Mouse (Mus musculus) myocyte (in vitro differentiated cells): ENCODE measurements around the gene Nacad.

ENCODE experiments used
- CEBPB ChIP-seq: IDR thresholded peaks from 2 replicates; pipeline ENCODE4 v1.6.1; 2011; ENCODE audit warnings: mild to moderate bottlenecking, moderate library complexity; ENCODE audit not compliant: poor library complexity, insufficient read depth, severe bottlenecking
- E2F4 ChIP-seq: IDR thresholded peaks from one replicate; pipeline ENCODE4 v1.6.1; 2011; ENCODE audit warnings: mild to moderate bottlenecking, control low read depth, moderate library complexity; ENCODE audit not compliant: insufficient read depth
- MAX ChIP-seq: IDR thresholded peaks from one replicate; pipeline ENCODE4 v1.6.1; 2011; ENCODE audit warnings: low read depth, mild to moderate bottlenecking, control low read depth
- MYOD1 ChIP-seq, 3 experiments: IDR thresholded peaks; one replicate each; pipeline ENCODE4 v1.6.1; 2011; ENCODE audit warnings: control low read depth in 2 of 3, low read depth in 2 of 3, mild to moderate bottlenecking in 2 of 3, moderate library complexity in 1 of 3; ENCODE audit not compliant: insufficient read length in 2 of 3, control insufficient read depth in 1 of 3
- MYOG ChIP-seq, 3 experiments: IDR thresholded peaks; one replicate each; pipeline ENCODE4 v1.6.1; 2011; ENCODE audit warnings: control low read depth in 2 of 3, low read depth in 2 of 3, mild to moderate bottlenecking in 2 of 3; ENCODE audit not compliant: insufficient read length in 2 of 3, control insufficient read depth in 1 of 3, insufficient read depth in 1 of 3
- POLR2A ChIP-seq: IDR thresholded peaks from one replicate; pipeline ENCODE4 v1.6.1; 2011; ENCODE audit warnings: low read depth, mild to moderate bottlenecking, control low read depth, moderate library complexity; ENCODE audit not compliant: insufficient read length
- POLR2AphosphoS2 ChIP-seq: IDR thresholded peaks from one replicate; pipeline ENCODE4 v1.6.1; 2011; ENCODE audit warnings: low read depth, control low read depth; ENCODE audit not compliant: insufficient read length
- REST ChIP-seq: IDR thresholded peaks from one replicate; pipeline ENCODE4 v1.6.1; 2011; ENCODE audit warnings: mild to moderate bottlenecking, control low read depth, moderate library complexity; ENCODE audit not compliant: insufficient read depth, insufficient read length
- TCF12 ChIP-seq: IDR thresholded peaks from one replicate; pipeline ENCODE4 v1.6.1; 2011; ENCODE audit warnings: mild to moderate bottlenecking, control low read depth; ENCODE audit not compliant: poor library complexity, insufficient read depth, severe bottlenecking
- USF1 ChIP-seq: IDR thresholded peaks from one replicate; pipeline ENCODE4 v1.6.1; 2011; ENCODE audit warnings: low read depth, mild to moderate bottlenecking, control low read depth, moderate library complexity

- peak; percentile 82 for TF ChIP-seq POLR2A
- no peak for TF ChIP-seq USF1
- peak; percentile 88 for TF ChIP-seq POLR2AphosphoS2
- TF ChIP-seq E2F4: no peak
- peak; percentile 83 for TF ChIP-seq MAX
- TF ChIP-seq TCF12: no peak
- TF ChIP-seq MYOG (IDR thresholded peaks at IDR 0.05; ENCODE audit: control insufficient read depth in 1 of 3, insufficient read depth in 1 of 3, insufficient read length in 2 of 3, low read depth in 2 of 3): peak in 1 of 3 experiments; percentile 11
- no peak for TF ChIP-seq MYOD1 (IDR thresholded peaks at IDR 0.05; ENCODE audit: control insufficient read depth in 1 of 3, insufficient read length in 2 of 3, low read depth in 2 of 3)
- no peak for TF ChIP-seq REST
- TF ChIP-seq CEBPB: no peak
These were observed 19.9 kb upstream of the Nacad start, which contains the start of gene Tbrg4 for GRCm38 (mm10) chr11:6625478-6626387.
